Mouse (Mus musculus) midbrain, postnatal 0 days (tissue): ENCODE measurements around the gene Pbrm1. TPM values are rescaled to one million over a fixed set of nuclear protein-coding genes. Genes with fewer than 3 reads are reported as not detected.

ENCODE experiments used
- ATAC-seq: fragments of 200-750 bp; cut with Nextera tagmentation; 2 replicates; pipeline ENCODE4 v1.8.0; 2017; ENCODE audit warnings: moderate number of reproducible peaks, mild to moderate bottlenecking, moderate TSS enrichment, moderate library complexity; ENCODE audit not compliant: low FRiP score
- DNase-seq: peaks from one replicate; pipeline ENCODE4 v3.0.0-alpha.2; 2015; ENCODE audit warnings: low spot score
- H3K27ac ChIP-seq: fragments of 300-500 bp; sonication (generic); 2 replicates; pipeline ENCODE4 v1.5.1; 2014; ENCODE audit warnings: low read depth, mild to moderate bottlenecking, low read length, mixed read lengths
- H3K27me3 ChIP-seq: fragments of 300-500 bp; sonication (generic); 2 replicates; pipeline ENCODE4 v1.6.1; 2014; ENCODE audit warnings: low read length, control low read depth, mixed read lengths; ENCODE audit not compliant: insufficient read depth
- H3K36me3 ChIP-seq: fragments of 300-500 bp; sonication (generic); 2 replicates; pipeline ENCODE4 v1.6.1; 2014; ENCODE audit warnings: low read length, control low read depth, mixed read lengths; ENCODE audit not compliant: insufficient read depth
- H3K4me1 ChIP-seq: fragments of 300-500 bp; sonication (generic); 2 replicates; pipeline ENCODE4 v1.6.1; 2014; ENCODE audit warnings: mild to moderate bottlenecking, control low read depth, antibody characterized with exemption, low read length, mixed read lengths; ENCODE audit not compliant: insufficient read depth
- H3K4me2 ChIP-seq: fragments of 300-500 bp; sonication (generic); 2 replicates; pipeline ENCODE4 v1.6.1; 2014; ENCODE audit warnings: low read depth, mild to moderate bottlenecking, low read length, mixed read lengths; ENCODE audit not compliant: poor library complexity, severe bottlenecking
- H3K4me3 ChIP-seq: fragments of 300-500 bp; sonication (generic); 2 replicates; pipeline ENCODE4 v1.5.1; 2014; ENCODE audit warnings: low read depth, mild to moderate bottlenecking, low read length, moderate library complexity
- H3K9ac ChIP-seq: fragments of 300-500 bp; sonication (generic); replicated peaks from 2 replicates; pipeline ENCODE4 v1.6.1; 2014; ENCODE audit warnings: mild to moderate bottlenecking, low read length, moderate library complexity, mixed read lengths; ENCODE audit not compliant: poor library complexity, severe bottlenecking
- H3K9me3 ChIP-seq: fragments of 300-500 bp; sonication (generic); 2 replicates; pipeline ENCODE4 v1.6.1; 2016; ENCODE audit warnings: low read length, control low read depth
- CTCF ChIP-seq: IDR thresholded peaks from 2 replicates; pipeline ENCODE4 v1.5.1; 2016; ENCODE audit warnings: antibody characterized with exemption, mild to moderate bottlenecking
- WGBS: fragments of 180-500 bp; shearing (Covaris S2); extraction: QIAGEN DNeasy Blood & Tissue Kit; methylation state at CpG from one replicate; pipeline ENCODE4 v1.1.7; 2014; 5-methylcytosine and 5-hydroxymethylcytosine counted together
- polyA plus RNA-seq: library from polyadenylated mRNA; unstranded; fragments of >200 nt; fragmentation: Nextera tagmentation; extraction: Ambion mirVana; gene quantifications from 2 replicates; pipeline ENCODE4 v1.2.1, GENCODE M21; 2015
- total RNA-seq: library from RNA; depleted of rRNA; stranded (reverse); fragments of >200 nt; gene quantifications from 2 replicates; pipeline ENCODE4 v1.2.3, GENCODE M21; 2014

The Pbrm1 gene
- total and polyA plus RNA-seq, 2 experiments from 2014 or later = 51.2 to 84.8 TPM

GRCm38 (mm10) chr14:31088515-31088914, 69.6 kb downstream of the Pbrm1 start:
- Histone ChIP-seq H3K4me1 (no peaks in the 10 kb centered on the region), H3K9me3 (no peaks in the 10 kb centered on the region), H3K27me3 (no peaks in the 10 kb centered on the region), H3K4me2 (no peak overlapping the region), H3K9ac (no peak overlapping the region), H3K4me3 (no peak overlapping the region), H3K27ac (no peak overlapping the region), H3K36me3 (peaks cover 14% of the 10 kb centered on the region)
- 98% methylated on average over 2 of the region's 2 CpGs for WGBS
- ATAC-seq = no peak
- DNase-seq = no peak
- no peak for TF ChIP-seq CTCF

- Histone ChIP-seq H3K27me3 (no peaks in the 10 kb centered on the region), H3K27ac (no peak overlapping the region), H3K4me1 (no peaks in the 10 kb centered on the region), H3K4me2 (no peak overlapping the region), H3K4me3 (no peak overlapping the region), H3K36me3 (peaks cover 14% of the 10 kb centered on the region), H3K9me3 (no peaks in the 10 kb centered on the region), H3K9ac (no peak overlapping the region)
- no peak for DNase-seq
- no peak for TF ChIP-seq CTCF
- ATAC-seq = no peak
- WGBS = 92% methylated on average over 1 of the region's 1 CpGs
Measured at GRCm38 (mm10) chr14:31089918-31090317, 71.0 kb downstream of the Pbrm1 start.

- H3K9ac ChIP-seq = no peak overlapping the region
- H3K4me3 ChIP-seq = no peak overlapping the region
- H3K4me2 ChIP-seq = no peak overlapping the region
- no peaks in the 10 kb centered on the region for H3K9me3 ChIP-seq
- WGBS = 92% methylated on average over 2 of the region's 2 CpGs
- DNase-seq (no peak), ATAC-seq (no peak)
- no peaks in the 10 kb centered on the region for H3K27me3 ChIP-seq
- no peak overlapping the region for H3K27ac ChIP-seq
- peaks cover 52% of the 10 kb centered on the region for H3K36me3 ChIP-seq
- TF ChIP-seq CTCF = no peak
- H3K4me1 ChIP-seq = no peaks in the 10 kb centered on the region
Measured at GRCm38 (mm10) chr14:31105156-31105555, 86.2 kb downstream of the Pbrm1 start.

GRCm38 (mm10) chr14:31110613-31111012, 91.7 kb downstream of the Pbrm1 start:
- WGBS = 91% methylated on average over 3 of the region's 3 CpGs
- no peak for DNase-seq
- Histone ChIP-seq H3K4me2 (no peak overlapping the region), H3K27me3 (no peaks in the 10 kb centered on the region), H3K4me3 (no peak overlapping the region), H3K9me3 (no peaks in the 10 kb centered on the region), H3K27ac (no peak overlapping the region), H3K36me3 (peaks cover 42% of the 10 kb centered on the region), H3K4me1 (no peaks in the 10 kb centered on the region), H3K9ac (no peak overlapping the region)
- no peak for TF ChIP-seq CTCF
- no peak for ATAC-seq

GRCm38 (mm10) chr14:31112187-31112586, 93.2 kb downstream of the Pbrm1 start:
- Histone ChIP-seq H3K36me3 (peaks cover 38% of the 10 kb centered on the region), H3K4me3 (no peak overlapping the region), H3K4me2 (no peak overlapping the region), H3K27ac (no peak overlapping the region), H3K27me3 (no peaks in the 10 kb centered on the region), H3K9ac (no peak overlapping the region), H3K4me1 (no peaks in the 10 kb centered on the region), H3K9me3 (no peaks in the 10 kb centered on the region)
- DNase-seq (no peak), ATAC-seq (no peak)
- no peak for TF ChIP-seq CTCF
- 85% methylated on average over 5 of the region's 5 CpGs for WGBS

- Histone ChIP-seq H3K4me3 (no peak overlapping the region), H3K27me3 (no peaks in the 10 kb centered on the region), H3K9me3 (no peaks in the 10 kb centered on the region), H3K4me2 (no peak overlapping the region), H3K4me1 (no peaks in the 10 kb centered on the region), H3K9ac (no peak overlapping the region), H3K36me3 (peaks cover 45% of the 10 kb centered on the region), H3K27ac (no peak overlapping the region)
- TF ChIP-seq CTCF = no peak
- DNase-seq (no peak), ATAC-seq (no peak)
- WGBS = 83% methylated on average over 3 of the region's 3 CpGs
Measured at GRCm38 (mm10) chr14:31114011-31114410, 95.1 kb downstream of the Pbrm1 start.
